Mouse (Mus musculus) testis, adult 10 weeks (tissue): ENCODE results near the gene Frmd3. TPM values are rescaled to one million over a fixed set of nuclear protein-coding genes. Genes with fewer than 3 reads are reported as not detected.

Experiments
- polyA plus RNA-seq: library from polyadenylated mRNA; stranded (reverse); fragments of 350-450 nt; fragmentation: Illumina TruSeq; extraction: RNeasy Lipid Tissue Mini Kit (QIAGEN cat#74804); gene quantifications from one replicate; pipeline ENCODE4 v1.2.3, GENCODE M21; 2014; ENCODE audit warnings: low read depth, low replicate concordance

Gene Frmd3
- 0.35 TPM for polyA plus RNA-seq

DNA sequence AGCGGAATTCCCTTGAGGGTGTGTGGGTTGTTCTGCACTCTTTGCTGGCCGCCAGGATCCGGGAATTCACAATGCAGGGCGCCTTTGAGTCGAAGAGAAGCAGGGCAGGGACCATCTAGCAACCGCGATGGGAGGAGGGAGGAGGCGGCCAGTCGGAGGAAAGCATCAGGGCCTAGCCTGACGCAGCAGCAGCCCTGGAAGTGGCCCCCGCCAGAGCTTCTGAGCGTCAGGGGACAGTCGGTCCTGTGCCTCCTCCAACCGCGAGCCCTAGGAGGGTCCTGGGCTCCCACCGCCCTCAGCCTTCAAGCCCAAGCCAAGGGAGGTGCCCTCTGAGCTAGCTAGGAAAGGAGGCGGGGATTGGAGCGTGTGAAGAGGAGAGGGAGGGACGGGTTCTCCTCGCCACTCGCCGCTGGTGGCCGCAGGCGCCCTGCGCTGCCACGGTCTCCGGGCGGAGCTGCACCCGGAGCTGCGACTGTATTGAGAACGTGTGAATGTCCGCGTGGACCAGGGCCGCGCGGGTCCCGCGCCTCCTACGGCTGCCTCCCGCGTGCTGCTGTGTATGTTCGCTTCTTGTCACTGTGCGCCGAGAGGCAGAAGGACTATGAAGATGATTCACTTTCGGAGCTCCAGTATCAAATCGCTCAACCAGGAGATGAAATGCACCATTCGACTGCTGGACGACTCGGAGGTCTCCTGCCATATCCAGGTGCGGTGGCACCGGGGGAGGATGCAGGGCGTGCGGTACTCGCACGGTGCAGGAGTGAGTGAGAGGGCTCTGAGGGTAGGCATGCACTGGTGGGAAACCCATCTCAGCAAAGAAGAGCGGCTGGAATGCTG is at the start of gene Frmd3:
TSS of gene Frmd3 (plus strand) at position 232 of the 837 bp plus-strand sequence.

GRCm38 (mm10) chr4:74242176-74242575 is 228.9 kb downstream of the Frmd3 start, which contains the start of gene Kdm4c:
TSS of gene Kdm4c (plus strand) at chr4:74242497.

Other genes starting within 250 kb of the Frmd3 start
- 53.9 TPM for gene Rasef, start 222.4 kb upstream of the Frmd3 start, polyA plus RNA-seq
- not detected for gene Gm11758, start 137.2 kb upstream of the Frmd3 start, polyA plus RNA-seq
- not detected for gene Gm11757, start 122.3 kb upstream of the Frmd3 start, polyA plus RNA-seq
- not detected for gene Gm13871, start 107.5 kb upstream of the Frmd3 start, polyA plus RNA-seq
- not detected for gene Gm11756, start 92.7 kb upstream of the Frmd3 start, polyA plus RNA-seq
- gene 2310002L09Rik, start 62.6 kb upstream of the Frmd3 start, polyA plus RNA-seq = not detected
- gene Kdm4c, start 229.1 kb downstream of the Frmd3 start, polyA plus RNA-seq = 12.5 TPM